Mouse (Mus musculus) heart, adult 2 months (tissue): ENCODE results near the gene Sertad3. TPM values are rescaled to one million over a fixed set of nuclear protein-coding genes. Genes with fewer than 3 reads are reported as not detected.
A peak's percentile ranks its signal among the peaks of the same experiment; 100 is the strongest.

Experiments
- DNase-seq, 2 experiments: peaks; one replicate each; pipeline ENCODE4 v3.0.0; 2021
- H3K27ac ChIP-seq: fragments of 200-600 bp; 2 replicates; pipeline ENCODE4 v1.8.1; 2022
- H3K27me3 ChIP-seq: fragments of 200-500 bp; 2 replicates; pipeline ENCODE4 v1.6.1; 2012; ENCODE audit warnings: mild to moderate bottlenecking, low read length, inconsistent platforms, mixed read lengths; ENCODE audit not compliant: control insufficient read depth, insufficient read depth
- H3K36me3 ChIP-seq: fragments of 200-500 bp; 2 replicates; pipeline ENCODE4 v1.6.1; 2012; ENCODE audit warnings: low read length, inconsistent platforms; ENCODE audit not compliant: control insufficient read depth, insufficient read depth
- H3K4me1 ChIP-seq: fragments of 200-500 bp; 2 replicates; pipeline ENCODE4 v1.6.1; 2011; ENCODE audit warnings: low read length; ENCODE audit not compliant: control insufficient read depth, insufficient read depth
- H3K4me3 ChIP-seq: fragments of 200-600 bp; 2 replicates; pipeline ENCODE4 v1.8.1; 2022
- H3K79me2 ChIP-seq: fragments of 200-500 bp; replicated peaks from 2 replicates; pipeline ENCODE4 v1.6.1; 2012; ENCODE audit warnings: mild to moderate bottlenecking, inconsistent platforms, low read length, moderate library complexity, mixed read lengths; ENCODE audit not compliant: control insufficient read depth, insufficient read depth
- H3K9ac ChIP-seq: fragments of 200-500 bp; 2 replicates; pipeline ENCODE4 v1.6.1; 2012; ENCODE audit warnings: low read depth, mild to moderate bottlenecking, control low read depth, inconsistent platforms, low read length, mixed read lengths
- CTCF ChIP-seq: fragments of 200-600 bp; IDR thresholded peaks from 2 replicates; pipeline ENCODE4 v1.8.1; 2022; ENCODE audit warnings: antibody characterized with exemption, mild to moderate bottlenecking, moderate library complexity
- EP300 ChIP-seq: fragments of 200-500 bp; IDR thresholded peaks from 2 replicates; pipeline ENCODE4 v1.6.1; 2011; ENCODE audit warnings: low read depth, low read length, control low read depth; ENCODE audit not compliant: insufficient read depth
- POLR2A ChIP-seq: fragments of 200-500 bp; IDR thresholded peaks from 2 replicates; pipeline ENCODE4 v1.6.1; 2011; ENCODE audit warnings: mild to moderate bottlenecking, low read depth, low read length, control low read depth; ENCODE audit not compliant: insufficient read depth
- WGBS: fragments of 180-500 bp; shearing (Covaris S2); methylation state at CpG from one replicate; pipeline ENCODE4 v1.1.7; 2018; 5-methylcytosine and 5-hydroxymethylcytosine counted together
- intact Hi-C: fragments of 180-260 bp; cut with DNase I; formaldehyde crosslinking; loops from one replicate; pipeline ENCODE4 v1.15.1; 2025
- polyA plus RNA-seq: library from polyadenylated mRNA; depleted of rRNA; stranded (reverse); fragments of >200 nt; gene quantifications from 2 replicates; pipeline ENCODE4 v1.2.3, GENCODE M21; 2012
- total RNA-seq, 2 experiments: library from RNA; stranded (reverse); gene quantifications; 2 replicates each; pipeline ENCODE4 v1.2.3; 2021

The Sertad3 gene
- total and polyA plus RNA-seq, 3 experiments = 3.5 to 6.9 (median 6.2) TPM

- H3K4me3 ChIP-seq = no peak overlapping the region
- H3K9ac ChIP-seq = no peak overlapping the region
- no peaks in the 10 kb centered on the region for H3K79me2 ChIP-seq
- H3K27me3 ChIP-seq = no peaks in the 10 kb centered on the region
- no peak overlapping the region for H3K27ac ChIP-seq
- 92% methylated on average over 3 of the region's 3 CpGs for WGBS
- no peaks in the 10 kb centered on the region for H3K36me3 ChIP-seq
- intact Hi-C loops = no loop called here
- H3K4me1 ChIP-seq = no peaks in the 10 kb centered on the region
- no peak for TF ChIP-seq EP300
- no peak for TF ChIP-seq CTCF
- TF ChIP-seq POLR2A = no peak
- no peak for DNase-seq
Measured at GRCm38 (mm10) chr7:27455273-27455672, 18.3 kb upstream of the Sertad3 start.

GRCm38 (mm10) chr7:27458614-27459013 lies 15.0 kb upstream of the Sertad3 start:
- no peak overlapping the region for H3K9ac ChIP-seq
- H3K27ac ChIP-seq = no peak overlapping the region
- WGBS = 83% methylated on average over 4 of the region's 4 CpGs
- H3K36me3 ChIP-seq = no peaks in the 10 kb centered on the region
- no peak overlapping the region for H3K4me3 ChIP-seq
- H3K4me1 ChIP-seq = no peaks in the 10 kb centered on the region
- TF ChIP-seq EP300 (no peak), POLR2A (no peak), CTCF (no peak)
- no peaks in the 10 kb centered on the region for H3K79me2 ChIP-seq
- no peaks in the 10 kb centered on the region for H3K27me3 ChIP-seq
- no peak for DNase-seq
- intact Hi-C loops = no loop called here

GRCm38 (mm10) chr7:27459640-27460039 lies 13.9 kb upstream of the Sertad3 start:
- Histone ChIP-seq H3K9ac (no peak overlapping the region), H3K4me3 (no peak overlapping the region), H3K4me1 (no peaks in the 10 kb centered on the region), H3K36me3 (no peaks in the 10 kb centered on the region), H3K27ac (no peak overlapping the region), H3K27me3 (no peaks in the 10 kb centered on the region), H3K79me2 (no peaks in the 10 kb centered on the region)
- TF ChIP-seq EP300 = no peak
- no peak for TF ChIP-seq POLR2A
- intact Hi-C loops = no loop called here
- no peak for DNase-seq
- 76% methylated on average over 5 of the region's 5 CpGs for WGBS

DNA sequence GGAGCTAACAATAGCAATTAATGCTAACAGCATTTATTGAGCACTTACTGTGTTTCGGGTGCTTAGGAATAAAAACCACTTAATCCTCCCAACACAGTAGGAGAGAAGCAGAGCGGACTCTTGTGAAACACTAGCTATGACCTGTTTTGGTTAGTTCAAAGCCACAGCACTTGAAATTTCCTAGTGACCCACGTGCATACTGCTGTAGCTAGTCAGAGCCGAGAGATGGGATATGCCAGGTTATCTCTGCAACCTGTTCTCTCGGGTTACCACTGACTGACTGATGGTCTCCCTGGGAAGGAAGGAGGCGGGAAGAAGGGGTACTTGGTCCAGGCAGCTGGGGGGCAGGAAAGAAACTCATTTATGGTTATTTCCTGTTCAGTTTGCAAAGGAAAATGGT lies 13.1 kb upstream of the Sertad3 start:
- 73% methylated on average over 6 of the region's 6 CpGs for WGBS
- H3K27ac ChIP-seq = no peak overlapping the region
- TF ChIP-seq POLR2A (no peak), EP300 (no peak), CTCF (no peak)
- H3K4me3 ChIP-seq = no peak overlapping the region
- no peak for DNase-seq
- no peaks in the 10 kb centered on the region for H3K79me2 ChIP-seq
- no peak overlapping the region for H3K9ac ChIP-seq
- no peaks in the 10 kb centered on the region for H3K4me1 ChIP-seq
- H3K36me3 ChIP-seq = no peaks in the 10 kb centered on the region
- intact Hi-C loops = no loop called here
- no peaks in the 10 kb centered on the region for H3K27me3 ChIP-seq

GRCm38 (mm10) chr7:27467648-27468047 lies 5.9 kb upstream of the Sertad3 start:
- Histone ChIP-seq H3K9ac (no peak overlapping the region), H3K79me2 (no peaks in the 10 kb centered on the region), H3K36me3 (no peaks in the 10 kb centered on the region), H3K27me3 (no peaks in the 10 kb centered on the region), H3K4me3 (no peak overlapping the region), H3K4me1 (no peaks in the 10 kb centered on the region), H3K27ac (no peak overlapping the region)
- DNase-seq = no peak
- TF ChIP-seq POLR2A (no peak), EP300 (no peak)
- intact Hi-C loops = no loop called here
- WGBS = 31% methylated on average over 4 of the region's 4 CpGs

DNA sequence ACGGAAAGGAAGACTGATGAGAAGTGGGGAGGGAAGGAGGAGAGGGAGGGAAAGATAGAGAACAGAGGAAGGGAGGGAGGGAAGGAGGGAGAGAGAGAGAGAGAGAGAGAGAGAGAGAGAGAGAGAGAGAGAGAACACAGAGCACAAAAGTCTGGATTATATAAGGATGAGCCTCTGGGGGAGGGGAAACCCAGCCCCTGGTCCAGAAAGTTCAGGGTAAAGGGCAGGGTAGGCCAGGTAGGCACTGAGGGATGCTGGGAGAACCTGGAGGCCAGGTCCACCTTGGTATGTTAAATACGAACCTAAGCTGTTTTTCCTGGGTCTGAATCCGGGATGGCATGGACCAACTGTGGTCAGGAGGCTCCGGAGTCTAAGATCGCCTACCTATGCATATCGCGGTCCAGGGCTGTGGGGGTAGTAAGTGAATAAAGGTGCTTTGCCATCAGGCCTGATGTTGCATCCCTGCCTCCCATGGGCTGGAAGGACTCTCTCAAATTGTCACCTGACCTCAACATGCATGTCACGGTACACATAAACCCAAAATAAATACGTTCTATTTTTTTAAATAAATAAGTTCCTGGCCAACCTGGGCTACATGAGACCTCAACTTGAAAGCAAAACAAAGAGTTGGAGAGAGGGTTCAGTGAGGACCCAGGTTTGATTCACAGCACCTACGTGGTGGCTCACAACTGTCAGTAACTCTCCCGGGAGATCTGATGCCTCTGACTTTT lies 2.0 kb upstream of the Sertad3 start:
- TF ChIP-seq EP300 (no peak), POLR2A (no peak), CTCF (no peak)
- Histone ChIP-seq H3K27ac (no peak overlapping the region), H3K36me3 (peaks cover 2% of the 10 kb centered on the region; the same call in 1 of the 2 replicates), H3K27me3 (no peaks in the 10 kb centered on the region), H3K4me1 (peaks cover 4% of the 10 kb centered on the region), H3K9ac (no peak overlapping the region), H3K79me2 (no peaks in the 10 kb centered on the region), H3K4me3 (no peak overlapping the region)
- 89% methylated on average over 11 of the region's 11 CpGs for whole genome bisulfite sequencing
- peak in 1 of 2 experiments; percentile 2 for DNase-seq
- intact Hi-C loops = loop anchor here (1.0 to 10.0 kb wide), 3 partner anchors 23 to 307 kb away; partner anchors contain the start of genes Egln2 and Ltbp4
